Mouse (Mus musculus) intestine, postnatal 0 days (tissue): ENCODE measurements around the gene Gm14391. TPM values are rescaled to one million over a fixed set of nuclear protein-coding genes. Genes with fewer than 3 reads are reported as not detected.
"Not testable (repeated sequence)": the region's sequence is repeated elsewhere in the genome, so short reads cannot be mapped to it uniquely, and the experiment has no call there.

Experiments
- ATAC-seq: fragments of 200-750 bp; cut with Nextera tagmentation; 2 replicates; pipeline ENCODE4 v1.8.0; 2017; ENCODE audit warnings: mild to moderate bottlenecking, moderate TSS enrichment, moderate library complexity
- H3K27ac ChIP-seq: fragments of 300-500 bp; sonication (generic); 2 replicates; pipeline ENCODE4 v1.5.1; 2014; ENCODE audit warnings: mild to moderate bottlenecking, low read depth, low read length, moderate library complexity
- H3K27me3 ChIP-seq: fragments of 300-500 bp; sonication (generic); replicated peaks from 2 replicates; pipeline ENCODE4 v1.6.1; 2014; ENCODE audit warnings: low read length, mixed read lengths; ENCODE audit not compliant: control insufficient read depth, insufficient read depth
- H3K36me3 ChIP-seq: fragments of 300-500 bp; sonication (generic); 2 replicates; pipeline ENCODE4 v1.6.1; 2014; ENCODE audit warnings: mild to moderate bottlenecking, moderate library complexity; ENCODE audit not compliant: control insufficient read depth, insufficient read depth
- H3K4me1 ChIP-seq: fragments of 300-500 bp; sonication (generic); replicated peaks from 2 replicates; pipeline ENCODE4 v1.6.1; 2014; ENCODE audit warnings: antibody characterized with exemption, low read length, mixed read lengths; ENCODE audit not compliant: control insufficient read depth, insufficient read depth
- H3K4me2 ChIP-seq: fragments of 300-500 bp; sonication (generic); replicated peaks from 2 replicates; pipeline ENCODE4 v1.6.1; 2014; ENCODE audit warnings: low read depth, mild to moderate bottlenecking, moderate library complexity
- H3K4me3 ChIP-seq: fragments of 300-500 bp; sonication (generic); 2 replicates; pipeline ENCODE4 v1.5.1; 2014; ENCODE audit warnings: low read depth, low read length
- H3K9ac ChIP-seq: fragments of 300-500 bp; sonication (generic); 2 replicates; pipeline ENCODE4 v1.6.1; 2014; ENCODE audit warnings: mild to moderate bottlenecking, low read depth, low read length
- H3K9me3 ChIP-seq: fragments of 300-500 bp; sonication (generic); 2 replicates; pipeline ENCODE4 v1.6.1; 2016; ENCODE audit warnings: mixed run types; ENCODE audit not compliant: control insufficient read depth
- CTCF ChIP-seq: sonication (generic); IDR thresholded peaks from 2 replicates; pipeline ENCODE4 v1.5.1; 2016; ENCODE audit warnings: low read depth, mild to moderate bottlenecking, control low read depth, antibody characterized with exemption, moderate library complexity
- WGBS: fragments of 180-500 bp; shearing (Covaris S2); extraction: QIAGEN DNeasy Blood & Tissue Kit; methylation state at CpG from one replicate; pipeline ENCODE4 v1.1.7; 2014; 5-methylcytosine and 5-hydroxymethylcytosine counted together
- polyA plus RNA-seq: library from polyadenylated mRNA; unstranded; fragments of >200 nt; fragmentation: Nextera tagmentation; extraction: Ambion mirVana; gene quantifications from 2 replicates; pipeline ENCODE4 v1.2.1, GENCODE M21; 2015

Gm14391 gene
- polyA plus RNA-seq = 1.3 and 1.7 TPM in 2 replicates

DNA sequence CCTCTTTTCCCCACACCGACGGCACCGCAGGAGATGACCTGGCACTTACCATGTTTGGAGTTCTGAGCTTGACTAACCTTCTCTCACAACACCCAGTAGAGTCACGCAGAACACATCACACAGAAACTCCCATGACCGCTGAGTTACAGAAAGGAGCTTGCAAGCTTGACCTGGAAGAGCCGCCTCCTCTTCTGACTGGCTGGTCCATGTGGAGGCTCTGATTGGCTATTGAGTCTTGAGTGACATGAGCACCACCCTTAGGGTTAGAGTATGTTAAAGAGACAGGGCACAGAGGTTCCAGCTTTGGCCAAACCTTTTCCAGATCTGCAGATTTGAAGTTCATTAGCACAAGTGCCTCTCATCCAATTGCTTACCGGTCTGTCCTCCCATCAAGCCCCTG is at the start of gene Gm14391:
Gene Gm14391, minus strand, starts transcription at position 186 of the 400 bp plus-strand sequence.
- not testable (repeated sequence) for H3K9ac ChIP-seq, ATAC-seq, H3K9me3 ChIP-seq, H3K4me2 ChIP-seq, H3K36me3 ChIP-seq, H3K27ac ChIP-seq, H3K27me3 ChIP-seq, H3K4me1 ChIP-seq, H3K4me3 ChIP-seq
- WGBS = no CpG with 5 or more reads among the region's 7 CpGs

DNA sequence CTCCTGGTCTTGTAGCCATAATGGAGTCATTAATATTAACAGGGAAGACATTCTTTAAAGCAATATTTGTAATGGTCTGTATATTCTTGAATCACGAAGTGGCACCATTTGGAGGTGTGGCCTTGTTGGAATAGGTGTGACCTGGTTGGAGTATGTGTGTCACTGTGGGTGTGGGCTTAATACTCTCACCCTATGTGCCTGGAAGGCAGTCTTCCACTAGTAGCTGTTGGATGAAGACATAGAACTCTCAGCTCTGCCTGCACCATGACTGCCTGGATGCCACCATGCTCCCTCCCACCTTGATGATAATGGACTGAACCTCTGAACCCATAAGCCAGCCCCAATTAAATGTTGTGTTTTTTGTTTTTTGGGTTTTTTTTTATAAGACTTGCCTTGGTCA is 27.7 kb downstream of the Gm14391 start:
- H3K27me3 ChIP-seq, H3K4me1 ChIP-seq, H3K9me3 ChIP-seq, H3K36me3 ChIP-seq, ATAC-seq, H3K4me2 ChIP-seq, H3K4me3 ChIP-seq, H3K9ac ChIP-seq, H3K27ac ChIP-seq: not testable (repeated sequence)
- WGBS = 46% methylated on average over 1 of the region's 1 CpGs

DNA sequence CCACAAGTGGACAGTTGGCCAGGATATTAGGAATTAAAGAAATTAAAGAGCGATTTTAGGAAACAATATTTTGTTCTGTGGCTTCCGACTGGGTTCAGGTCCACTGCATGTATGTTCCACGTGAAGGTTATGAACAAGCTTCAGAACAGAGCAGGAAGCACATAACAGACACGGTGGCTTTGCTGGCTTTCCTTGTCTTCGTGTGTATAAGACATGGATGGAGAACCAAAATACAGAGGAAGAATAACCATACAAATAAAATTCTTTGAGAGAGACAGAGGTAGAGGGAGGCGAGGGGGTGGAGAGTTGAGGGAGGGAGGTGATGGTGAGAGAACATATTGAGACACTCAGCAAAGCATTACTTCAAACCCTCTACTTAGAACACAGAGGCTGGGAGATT is 30.4 kb downstream of the Gm14391 start:
- Histone ChIP-seq H3K4me2 (no peak overlapping the region), H3K27ac (no peak overlapping the region), H3K9ac (no peak overlapping the region), H3K27me3 (no peaks in the 10 kb centered on the region), H3K4me1 (no peaks in the 10 kb centered on the region), H3K9me3 (no peaks in the 10 kb centered on the region), H3K4me3 (no peak overlapping the region), H3K36me3 (no peaks in the 10 kb centered on the region)
- ATAC-seq = no peak
- WGBS = 82% methylated on average over 6 of the region's 6 CpGs
- no peak for TF ChIP-seq CTCF

DNA sequence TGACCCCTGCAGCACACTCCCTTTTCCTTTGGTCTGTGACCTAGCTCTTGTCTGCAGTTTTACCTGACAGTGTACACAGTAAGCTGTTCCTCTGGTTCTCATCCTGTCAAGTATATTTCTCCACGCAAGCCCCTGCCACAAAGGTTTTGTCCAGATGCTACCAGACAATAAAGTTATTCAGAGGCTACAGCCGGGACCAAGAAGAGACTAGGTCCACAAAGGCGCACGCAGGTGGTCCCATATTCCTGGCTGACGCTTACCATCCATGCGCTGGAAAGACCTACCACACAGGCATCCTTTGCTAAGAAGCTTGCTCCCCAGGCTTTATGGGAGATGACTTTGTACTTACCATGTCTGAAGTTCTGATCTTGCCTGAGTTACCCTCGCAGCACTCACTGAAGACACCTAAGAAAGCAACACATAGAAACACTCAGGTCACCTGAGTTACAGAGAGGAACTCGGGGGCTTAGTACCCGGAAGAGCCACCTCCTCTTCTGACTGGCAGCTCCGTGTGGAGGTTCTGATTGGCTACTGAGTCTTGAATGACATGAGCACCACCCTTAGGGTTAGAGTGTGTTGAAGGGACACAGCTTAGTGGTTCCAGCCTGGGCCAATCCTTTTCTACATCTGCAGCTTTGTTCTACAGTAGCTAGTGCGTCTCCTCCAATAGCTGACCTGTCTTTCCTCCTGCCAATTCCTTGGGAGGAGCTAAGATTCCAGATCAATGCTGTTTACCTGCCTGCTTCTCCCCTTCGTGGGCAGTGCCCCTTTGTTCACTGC is 31.1 kb downstream of the Gm14391 start, which contains the start of gene Gm14443:
Gene Gm14443, minus strand, starts transcription at position 471 of the 780 bp plus-strand sequence.
- not testable (repeated sequence) for ATAC-seq, H3K36me3 ChIP-seq, H3K27ac ChIP-seq, H3K9ac ChIP-seq, H3K4me3 ChIP-seq, H3K4me2 ChIP-seq, H3K4me1 ChIP-seq, H3K27me3 ChIP-seq, H3K9me3 ChIP-seq
- WGBS = 70% methylated on average over 12 of the region's 12 CpGs

DNA sequence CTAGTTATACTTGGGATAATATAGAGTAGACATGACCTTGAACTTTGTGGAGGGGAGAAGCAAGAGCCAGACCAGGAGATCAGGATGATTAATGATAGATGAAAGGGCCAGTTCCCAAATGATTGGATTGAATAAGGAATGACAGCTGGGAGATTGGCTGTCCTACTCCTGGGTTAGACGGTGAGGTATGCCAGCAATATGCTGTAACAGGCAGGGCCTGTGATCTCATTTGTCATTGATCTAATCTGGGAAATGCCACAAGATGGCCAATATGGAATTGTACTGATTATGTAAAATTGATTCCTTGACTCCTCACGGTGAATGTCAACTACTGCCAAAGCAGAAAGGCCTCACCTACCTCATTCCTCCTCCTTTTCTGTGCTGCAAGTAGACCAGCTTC is 32.7 kb downstream of the Gm14391 start:
- H3K9me3 ChIP-seq, ATAC-seq, H3K9ac ChIP-seq, H3K4me2 ChIP-seq, H3K36me3 ChIP-seq, H3K27me3 ChIP-seq, H3K27ac ChIP-seq, H3K4me1 ChIP-seq, H3K4me3 ChIP-seq: not testable (repeated sequence)
- 95% methylated on average over 2 of the region's 2 CpGs for WGBS

DNA sequence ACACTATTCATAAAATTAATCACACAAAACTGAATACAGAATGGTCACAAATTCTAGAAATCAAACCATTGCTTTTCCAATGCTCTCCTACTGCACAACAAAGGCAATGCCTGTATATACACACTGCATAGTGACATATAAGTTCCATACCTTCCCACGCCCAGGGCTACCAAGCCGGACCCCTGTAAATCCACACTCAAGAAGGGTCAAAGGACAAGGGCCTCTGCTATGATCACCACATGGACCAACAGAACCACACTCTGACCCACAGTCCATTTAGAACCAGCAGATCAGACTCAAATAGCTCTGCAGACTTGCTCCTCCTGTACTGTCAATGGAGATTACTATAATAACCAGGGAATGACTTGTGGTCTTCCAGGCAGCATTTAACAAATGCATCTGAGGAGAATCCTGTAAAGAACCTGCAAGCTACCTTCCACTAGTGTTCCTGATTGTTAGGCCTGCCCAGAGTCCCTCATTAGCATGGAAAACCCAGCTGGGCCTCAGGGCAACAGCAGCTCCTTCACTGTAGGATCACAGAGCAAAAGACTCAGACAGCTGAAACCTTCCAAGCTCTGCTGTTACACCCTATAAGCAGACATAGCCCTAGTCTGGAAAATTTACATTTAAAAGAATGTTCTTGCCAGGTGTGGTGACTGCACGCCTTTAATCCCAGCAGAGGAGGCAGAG is 33.7 kb downstream of the Gm14391 start:
- H3K27ac ChIP-seq, H3K4me3 ChIP-seq, H3K27me3 ChIP-seq, H3K4me1 ChIP-seq, ATAC-seq, H3K9me3 ChIP-seq, H3K36me3 ChIP-seq, H3K9ac ChIP-seq, H3K4me2 ChIP-seq: not testable (repeated sequence)
- whole genome bisulfite sequencing = 85% methylated on average over 3 of the region's 3 CpGs
